Mouse (Mus musculus) brain, embryonic 18.5 days (tissue): ENCODE data around the gene Apold1.

Source experiments
- DNase-seq: peaks from one replicate; pipeline ENCODE4 v3.0.0-alpha.2; 2012; ENCODE audit warnings: low read depth, low spot score

Gene Apold1

DNA sequence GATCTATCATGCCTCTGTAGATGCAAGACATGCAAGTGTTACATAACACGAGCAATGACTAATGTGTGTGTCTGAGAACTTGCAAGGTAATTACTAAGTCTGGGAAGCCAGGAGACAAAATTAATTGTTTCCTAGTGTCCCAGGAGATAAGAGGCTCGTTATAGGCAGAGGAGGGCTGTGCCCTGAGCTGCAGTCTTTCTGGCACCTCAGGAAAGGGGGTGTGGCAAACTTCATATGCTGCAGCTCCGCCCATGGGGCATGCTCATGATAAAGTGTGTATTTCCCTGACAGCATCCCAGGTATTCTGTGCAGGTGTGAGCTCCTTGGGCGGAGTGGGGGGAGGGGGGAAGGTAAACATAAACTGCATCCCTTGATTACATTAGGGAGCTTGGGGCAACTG is 9.4 kb upstream of the Apold1 start:
- DNase-seq, result no peak

DNA sequence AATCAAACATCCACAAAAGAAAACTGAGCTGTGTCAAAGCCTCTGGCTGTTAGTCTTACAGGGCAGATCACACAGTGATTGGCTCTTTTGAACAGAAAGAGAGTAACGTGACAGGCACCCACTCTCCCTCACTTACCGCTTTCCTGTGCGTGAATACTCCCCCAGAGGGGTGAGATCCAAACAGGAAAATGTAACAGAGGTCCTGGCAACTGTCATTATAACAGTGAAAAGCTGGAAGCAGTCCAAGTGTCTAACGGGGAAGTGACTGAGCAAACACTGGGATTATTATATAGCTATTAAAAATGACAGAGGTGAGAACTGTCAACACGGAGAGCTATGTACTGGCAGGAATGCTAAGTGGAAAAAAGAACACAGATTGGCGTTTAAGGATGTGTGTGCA is 4.9 kb upstream of the Apold1 start:
- no peak for DNase-seq

DNA sequence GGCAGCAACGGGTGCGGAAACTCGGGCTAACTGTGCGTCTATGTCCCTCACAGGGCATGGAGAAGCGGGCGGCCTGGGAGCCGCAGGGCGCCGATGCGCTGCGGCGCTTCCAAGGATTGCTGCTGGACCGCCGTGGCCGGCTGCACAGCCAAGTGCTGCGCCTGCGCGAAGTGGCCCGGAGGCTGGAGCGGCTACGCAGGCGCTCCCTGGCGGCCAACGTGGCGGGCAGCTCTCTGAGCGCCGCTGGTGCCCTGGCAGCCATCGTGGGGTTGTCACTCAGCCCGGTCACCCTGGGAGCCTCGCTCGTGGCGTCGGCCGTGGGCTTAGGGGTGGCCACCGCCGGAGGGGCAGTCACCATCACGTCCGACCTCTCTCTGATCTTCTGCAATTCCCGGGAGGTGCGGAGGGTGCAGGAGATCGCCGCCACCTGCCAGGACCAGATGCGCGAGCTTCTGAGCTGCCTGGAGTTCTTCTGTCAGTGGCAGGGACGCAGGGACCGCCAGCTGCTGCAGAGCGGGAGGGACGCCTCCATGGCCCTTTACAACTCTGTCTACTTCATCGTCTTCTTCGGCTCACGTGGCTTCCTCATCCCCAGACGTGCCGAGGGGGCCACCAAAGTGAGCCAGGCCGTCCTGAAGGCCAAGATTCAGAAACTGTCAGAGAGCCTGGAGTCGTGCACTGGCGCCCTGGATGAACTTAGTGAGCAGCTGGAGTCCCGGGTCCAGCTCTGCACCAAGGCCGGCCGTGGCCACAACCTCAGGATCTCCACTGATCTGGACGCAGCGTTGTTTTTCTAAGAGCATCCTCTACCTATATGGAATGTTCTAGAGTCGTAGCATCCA is 2.2 kb downstream of the Apold1 start:
- DNase-seq, result no peak

DNA sequence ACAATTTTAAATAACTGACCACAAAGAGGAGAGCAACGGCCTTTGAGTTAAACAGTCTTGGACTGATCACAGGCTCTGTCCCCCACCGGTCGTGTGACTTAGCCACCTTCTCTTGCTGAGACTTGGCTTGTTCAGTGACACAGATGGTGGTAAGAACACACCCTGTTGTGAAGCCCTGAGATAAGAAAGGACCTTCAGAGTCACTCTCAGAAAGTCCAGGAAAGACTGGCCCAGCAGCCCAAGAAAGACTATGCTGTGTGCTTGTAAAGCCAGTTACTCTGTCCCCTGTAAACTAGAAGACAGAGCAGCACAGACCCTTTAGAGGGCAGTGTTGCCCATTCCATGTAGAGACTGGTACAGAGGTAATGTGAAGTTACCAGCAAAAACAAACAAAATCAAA is 3.2 kb downstream of the Apold1 start:
- DNase-seq, result no peak

DNA sequence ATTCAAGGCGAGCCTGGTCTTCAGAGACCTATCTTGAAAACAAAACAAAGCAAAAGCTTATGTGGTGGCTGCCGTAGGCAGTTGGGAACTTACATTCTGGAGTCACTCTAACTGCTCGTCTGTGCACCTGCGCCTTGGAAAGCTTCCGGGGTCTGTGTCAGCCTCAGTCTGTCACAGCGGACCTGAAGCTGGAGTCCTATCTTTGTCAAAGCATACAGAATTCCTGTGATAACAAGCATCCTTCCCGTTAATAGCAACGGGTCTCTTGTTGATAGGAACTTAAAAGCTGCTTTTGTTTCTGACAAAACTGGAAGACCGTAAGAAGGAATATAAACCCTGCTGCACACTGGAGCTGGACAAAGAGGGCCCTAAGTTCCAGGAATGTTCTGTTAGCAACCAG is 6.9 kb downstream of the Apold1 start:
- no peak for DNase-seq

DNA sequence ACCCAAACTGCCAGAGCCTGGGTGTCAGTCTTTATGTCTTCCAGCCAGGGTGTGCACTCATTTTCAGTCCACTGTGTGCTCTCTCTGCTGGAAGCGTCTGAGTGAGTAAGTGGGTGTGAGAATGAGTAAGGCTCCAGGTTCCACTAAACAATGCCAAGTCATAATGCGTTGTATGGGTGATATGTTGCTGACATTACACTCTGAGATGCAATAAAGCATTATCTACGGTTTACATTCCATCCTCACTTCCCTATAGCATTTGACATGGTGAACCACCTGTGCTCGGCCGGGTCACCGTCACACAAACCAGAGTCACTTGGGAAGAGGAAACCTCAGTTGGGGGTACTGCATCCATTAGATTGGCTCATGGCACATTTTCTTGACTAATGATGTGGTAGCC is 9.2 kb downstream of the Apold1 start:
- no peak for DNase-seq

DNA sequence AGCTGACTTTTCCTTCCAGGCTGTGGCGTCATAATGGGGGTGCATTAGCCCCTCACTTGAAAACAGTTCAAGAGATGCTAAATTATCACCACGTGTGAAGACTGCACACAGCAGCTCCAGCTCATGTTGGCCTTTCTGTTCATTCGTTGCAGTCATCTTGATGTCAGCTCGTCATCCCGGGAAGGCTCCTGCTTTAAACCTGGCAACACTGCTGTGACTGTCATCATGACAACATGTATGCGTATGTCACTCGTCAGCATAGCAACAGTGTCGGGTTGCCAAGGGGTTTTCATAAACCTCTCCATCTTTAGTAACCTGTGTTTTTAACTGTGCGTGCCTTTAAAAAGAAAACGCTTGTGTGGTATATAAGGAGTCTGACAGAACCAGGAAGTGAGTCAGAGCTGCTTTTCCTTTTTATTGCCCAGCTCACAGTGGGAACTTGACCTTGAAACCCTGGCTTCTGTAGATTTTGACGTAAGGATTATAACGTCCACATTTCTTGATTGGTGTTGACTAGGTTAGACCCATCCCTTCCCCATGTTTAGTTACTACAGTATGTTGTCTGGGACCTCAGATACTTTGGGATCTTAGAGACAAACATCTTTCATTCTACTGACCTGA is 12.6 kb downstream of the Apold1 start:
- DNase-seq, result no peak

DNA sequence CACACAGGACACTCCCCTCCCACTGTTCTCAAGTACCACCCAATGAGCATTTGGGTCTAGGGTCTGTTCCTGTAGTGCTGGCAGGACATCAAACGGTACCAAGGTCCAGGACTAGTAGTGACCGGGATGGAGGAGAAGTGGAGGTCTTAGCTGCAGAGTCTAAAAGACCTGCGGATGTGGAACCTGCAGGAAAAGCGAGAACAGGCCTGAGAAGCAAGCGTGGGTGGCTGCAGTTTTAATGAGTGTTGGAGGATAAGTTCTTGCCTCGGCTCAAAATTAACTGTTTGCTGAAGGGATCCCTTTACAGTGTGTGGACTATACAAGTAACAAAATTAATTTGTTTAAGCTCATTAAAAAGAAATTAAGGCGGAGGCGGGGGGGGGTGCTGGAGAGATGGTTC is 13.5 kb downstream of the Apold1 start:
- DNase-seq, result no peak

DNA sequence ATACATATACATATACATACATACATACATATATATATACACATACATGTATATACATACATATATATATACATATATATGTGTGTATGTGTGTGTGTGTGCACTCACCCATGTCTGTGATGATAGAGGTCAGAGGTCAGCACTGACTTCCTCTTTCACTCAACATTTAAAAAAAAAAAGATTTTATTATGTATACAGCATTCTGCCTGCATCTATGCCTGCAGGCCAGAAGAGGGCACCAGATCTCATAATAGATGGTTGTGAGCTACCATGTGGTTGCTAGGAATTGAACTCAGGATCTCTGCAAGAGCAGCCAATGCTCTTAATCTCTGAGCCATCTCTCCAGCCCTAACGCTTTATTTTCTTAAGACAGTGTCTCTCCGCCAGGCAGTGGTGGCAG is 15.4 kb downstream of the Apold1 start:
- no peak for DNase-seq

DNA sequence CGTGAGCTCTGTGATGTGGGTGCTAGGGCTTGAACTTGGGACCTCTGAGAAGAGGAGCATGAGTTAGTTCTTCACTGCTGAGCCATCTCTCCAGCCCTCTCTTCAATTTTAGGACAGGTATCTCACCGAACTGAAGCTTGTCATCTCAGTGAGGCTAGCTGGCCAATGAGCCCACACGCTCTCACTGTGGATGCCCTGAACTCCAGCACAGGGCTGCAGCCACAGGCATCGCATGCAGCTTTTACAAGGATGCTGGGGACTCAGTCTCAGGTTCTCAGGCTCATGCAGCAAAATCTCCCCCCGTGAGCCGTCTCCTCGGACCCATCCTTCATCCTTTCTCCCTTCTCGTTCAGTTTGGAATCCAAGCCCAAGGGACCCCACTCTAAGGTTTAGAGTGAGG is 16.6 kb downstream of the Apold1 start:
- no peak for DNase-seq

DNA sequence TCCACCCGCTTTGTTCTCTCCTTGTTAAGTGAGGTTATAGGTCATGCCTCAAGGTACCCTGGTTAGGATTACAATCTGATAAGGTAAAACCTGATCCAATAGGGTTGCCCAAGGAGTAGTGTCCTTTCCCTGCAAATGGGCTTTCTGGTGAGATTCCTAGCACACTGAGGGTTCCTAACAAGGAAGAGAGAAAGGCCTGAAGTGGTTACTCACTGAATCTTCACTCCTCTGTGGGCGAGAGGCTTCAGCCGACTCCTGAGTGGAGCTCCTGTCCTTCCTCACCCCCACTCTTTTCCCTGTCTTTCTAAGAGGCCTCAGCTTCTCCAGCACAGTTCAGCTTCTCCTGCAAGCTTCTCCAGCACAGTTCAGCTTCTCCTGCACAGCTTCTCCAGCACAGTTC is 17.3 kb downstream of the Apold1 start:
- DNase-seq, result no peak

DNA sequence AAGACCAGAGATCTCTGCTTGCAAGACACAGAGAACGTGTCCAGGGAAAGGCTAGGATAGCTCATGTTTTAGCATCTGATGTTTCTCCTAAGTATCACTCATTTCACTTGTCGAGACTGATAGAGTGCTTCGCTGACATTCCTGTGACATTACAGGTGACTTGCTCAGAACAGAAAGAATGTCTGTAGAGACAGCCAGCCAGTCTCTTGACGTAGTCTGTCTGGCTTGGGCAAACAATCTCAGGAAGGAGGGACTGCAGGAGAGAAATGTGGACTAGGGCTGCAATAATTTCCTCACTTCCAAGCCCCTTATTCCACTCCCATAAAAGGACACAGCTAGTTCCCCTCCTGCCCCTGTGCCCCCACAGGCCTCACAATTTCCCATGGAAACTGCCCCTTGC is 18.8 kb downstream of the Apold1 start:
- no peak for DNase-seq

DNA sequence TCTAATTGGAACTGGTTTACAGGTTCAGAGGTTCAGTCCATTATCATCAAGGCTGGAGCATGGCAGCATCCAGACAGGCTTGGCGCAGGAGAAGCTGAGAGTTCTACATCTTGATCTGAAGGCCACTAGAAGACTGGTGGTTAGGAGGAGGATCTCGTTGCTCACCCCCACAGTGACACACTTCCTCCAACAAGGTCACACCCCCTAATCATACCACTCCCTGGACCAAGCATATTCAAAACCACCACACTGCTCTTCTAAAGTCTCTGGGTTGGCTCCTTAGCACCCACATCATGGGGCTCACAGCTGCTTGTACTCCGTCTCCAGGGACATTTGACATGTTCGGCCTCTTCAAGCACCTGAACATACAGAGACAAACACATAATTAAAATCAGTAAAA is 20.5 kb downstream of the Apold1 start:
- no peak for DNase-seq

DNA sequence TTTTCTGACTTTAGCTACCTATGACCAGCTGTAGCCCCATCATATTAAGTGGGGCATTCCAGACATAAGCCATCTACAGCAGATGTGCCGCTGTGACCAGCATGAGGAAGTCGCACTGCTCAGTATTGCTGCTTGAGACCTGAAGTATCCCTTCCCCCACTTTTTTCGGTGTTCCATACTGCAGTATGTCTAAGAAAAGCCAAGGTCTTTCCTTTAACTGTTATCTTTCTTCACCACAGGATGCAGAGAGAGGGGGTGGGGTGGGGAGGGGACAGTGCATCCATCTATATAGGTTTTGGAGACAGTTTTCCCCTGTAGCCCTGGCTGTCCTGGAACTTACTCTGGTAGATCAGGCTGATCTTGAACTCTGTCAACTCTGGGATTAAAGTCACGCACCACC is 24.9 kb downstream of the Apold1 start:
- no peak for DNase-seq

DNA sequence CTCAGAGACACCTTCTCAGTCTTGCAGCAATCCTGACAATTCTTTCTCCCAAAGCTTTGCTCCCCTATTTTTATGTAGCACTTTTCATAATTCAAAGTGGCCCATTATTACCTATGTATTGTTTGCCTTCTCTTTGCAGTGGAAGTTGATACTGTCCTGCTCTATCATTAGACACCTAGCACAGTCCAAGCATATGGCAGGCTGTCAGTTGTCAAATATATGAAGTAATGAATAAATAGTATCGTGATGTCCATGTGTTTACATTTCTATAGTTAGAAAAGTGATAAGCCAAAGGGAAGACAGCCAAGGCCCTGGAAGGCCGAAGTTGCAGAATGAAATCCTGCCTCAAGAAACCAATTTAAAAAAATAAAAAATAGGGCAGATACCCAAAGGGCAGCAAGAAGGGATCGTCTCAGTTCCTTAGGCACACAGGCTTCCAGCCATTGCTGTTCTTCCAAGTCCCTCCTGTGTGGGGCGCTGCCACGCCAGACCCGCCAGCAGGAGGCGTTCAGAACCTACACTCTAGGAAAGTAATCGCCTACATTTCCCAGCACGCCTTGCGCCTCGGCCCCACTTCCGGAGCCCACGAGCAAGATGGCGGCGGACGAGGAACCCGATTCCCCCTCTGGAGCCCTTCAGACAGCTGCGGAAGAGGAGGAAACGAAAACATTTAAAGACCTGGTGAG is 29.7 kb downstream of the Apold1 start, which contains the start of gene Ddx47:
Ddx47 (plus strand) TSS at position 565 of the 686 bp plus-strand sequence.
- DNase-seq, result peak; percentile 83

DNA sequence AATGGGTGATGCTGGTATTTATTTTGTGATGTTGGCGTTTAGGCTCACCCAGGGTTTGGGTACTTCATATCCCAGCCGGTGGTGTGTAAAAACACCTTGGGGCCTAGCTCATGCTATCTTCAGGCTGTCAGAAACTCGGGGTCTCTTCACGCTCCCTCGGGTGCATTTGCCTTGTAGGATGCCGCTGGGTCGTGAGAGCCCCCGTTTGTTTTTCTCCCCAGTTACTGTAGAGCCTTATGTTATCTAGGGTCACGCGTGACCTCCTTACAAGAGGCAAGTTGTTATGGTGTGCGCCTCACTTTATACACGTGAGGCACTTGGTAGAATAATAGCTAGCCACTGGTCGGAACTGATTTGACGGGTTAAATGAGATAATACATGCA is 30.2 kb downstream of the Apold1 start:
- no peak for DNase-seq

DNA sequence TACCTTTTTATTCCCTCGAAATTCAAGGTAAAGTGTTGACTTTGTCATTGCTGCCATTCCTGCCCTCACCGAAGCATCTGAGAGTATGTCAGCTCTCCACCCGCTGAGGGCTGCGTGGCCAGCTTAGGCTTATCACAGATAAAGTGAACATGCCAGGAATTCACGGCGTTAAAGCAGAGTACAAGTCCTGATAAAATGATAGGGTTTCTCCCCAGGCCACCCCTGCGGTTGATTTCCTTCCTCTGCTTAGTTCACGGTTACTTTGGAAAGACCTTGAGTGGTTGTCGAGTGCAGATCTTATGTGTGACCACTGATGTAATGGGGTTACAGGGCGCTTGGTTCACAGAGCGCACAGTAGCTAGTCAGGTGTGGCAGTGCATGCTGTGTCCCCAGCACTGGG is 35.7 kb downstream of the Apold1 start:
- no peak for DNase-seq

DNA sequence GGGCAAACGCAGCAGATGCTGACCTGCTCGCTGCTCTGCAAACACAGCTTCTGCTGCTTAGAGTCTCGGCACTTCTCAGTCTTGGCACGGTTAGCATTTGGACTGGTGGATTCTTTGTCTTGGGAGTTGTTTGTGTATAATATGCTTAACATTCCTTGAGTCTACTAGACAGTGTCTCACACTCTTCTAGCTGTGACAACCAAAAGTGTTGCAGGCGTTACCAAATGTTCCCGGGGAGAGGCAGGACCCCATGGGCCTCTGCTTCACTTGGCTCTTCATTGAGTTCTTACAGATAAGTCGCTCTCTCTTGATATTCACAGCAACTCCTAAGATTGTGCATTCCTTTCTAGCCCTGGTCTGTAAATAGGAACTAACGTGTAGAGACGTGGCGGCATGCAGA is 38.0 kb downstream of the Apold1 start:
- no peak for DNase-seq

DNA sequence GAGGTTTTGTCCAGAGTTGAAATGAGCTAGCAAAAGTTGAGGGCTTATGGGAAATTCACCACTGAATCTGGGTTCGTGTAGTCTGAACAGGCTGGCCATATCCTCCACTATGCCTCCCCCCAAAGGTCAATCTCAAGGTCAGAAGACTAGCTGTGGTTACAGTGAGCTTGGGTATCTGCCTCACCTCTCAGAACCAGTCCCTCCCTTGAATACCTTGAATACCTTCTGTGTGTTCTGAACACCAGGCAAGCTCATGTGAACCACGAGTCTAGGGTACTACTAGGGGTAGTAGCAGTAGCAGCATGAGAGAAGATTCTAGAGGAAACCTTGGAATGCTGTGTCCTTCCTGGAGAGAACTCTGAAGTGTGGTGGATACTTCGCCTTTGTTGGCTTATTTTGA is 40.1 kb downstream of the Apold1 start:
- no peak for DNase-seq

DNA sequence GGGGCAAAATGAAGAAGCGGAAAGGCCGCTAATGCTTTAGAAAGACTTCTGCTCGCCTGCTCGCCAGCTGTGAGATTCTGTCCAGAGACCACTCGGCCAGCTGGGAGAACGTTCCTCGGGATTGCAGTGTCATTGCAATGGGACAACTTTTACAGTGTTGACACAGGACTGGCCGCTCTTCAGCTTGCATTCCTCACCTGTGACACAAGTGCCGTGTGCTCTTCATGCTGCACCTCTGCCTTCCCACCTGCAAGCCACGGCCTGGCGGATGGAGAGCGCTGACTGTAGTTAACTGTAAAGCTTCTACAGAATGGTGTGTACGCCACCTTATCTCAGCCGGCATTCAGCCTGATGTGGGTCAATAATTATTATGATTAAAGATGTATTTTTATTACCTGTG is 41.9 kb downstream of the Apold1 start:
- DNase-seq, result no peak

DNA sequence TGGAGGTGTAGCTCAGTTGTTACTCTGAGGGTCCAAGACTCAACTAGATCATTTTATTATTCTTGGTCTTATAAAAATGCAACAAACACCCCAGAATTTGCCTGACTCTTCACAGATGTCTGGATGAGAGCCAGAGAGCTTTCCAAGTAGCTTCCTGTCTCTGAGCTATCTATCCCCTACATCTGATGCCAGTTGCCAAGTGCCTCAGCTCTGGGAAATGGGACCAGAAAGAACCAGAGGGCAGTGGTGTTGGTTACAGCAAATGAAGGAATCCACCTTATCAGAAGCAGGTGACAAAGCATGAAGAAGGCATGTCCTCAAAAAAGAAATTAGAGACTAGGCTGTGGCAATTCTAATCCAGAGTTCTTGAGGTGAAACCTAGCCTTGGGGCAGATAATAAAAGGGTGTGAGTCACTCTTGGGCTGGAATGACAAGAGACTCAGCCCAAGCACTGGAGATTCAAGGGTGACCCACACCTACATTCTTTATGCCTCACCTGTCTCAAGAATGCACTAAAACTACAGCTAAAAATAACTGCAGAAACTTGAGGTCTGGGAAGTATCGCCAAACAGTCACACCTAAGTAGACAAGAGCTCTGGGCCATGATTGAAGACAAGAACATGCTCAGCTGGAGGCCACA is 43.4 kb downstream of the Apold1 start:
- DNase-seq, result no peak

DNA sequence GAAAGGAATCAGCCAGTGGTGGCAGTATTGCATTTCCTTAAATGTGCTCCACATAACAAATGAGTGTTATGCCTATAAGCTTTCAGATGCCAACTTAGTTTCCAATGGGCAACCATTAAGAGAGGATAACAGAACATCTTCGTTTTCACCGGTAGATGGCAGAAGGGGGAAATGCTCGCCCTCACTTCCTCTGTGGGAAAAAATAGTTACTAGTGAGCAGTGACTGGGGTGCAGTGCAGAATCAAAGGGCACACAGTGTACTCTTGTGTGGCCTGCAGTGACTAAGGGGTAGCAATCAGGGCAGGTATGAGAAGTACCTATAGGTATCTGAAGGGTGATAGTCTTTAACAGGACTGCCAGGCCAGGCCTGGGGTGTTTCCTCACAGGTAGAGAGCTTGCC is 44.7 kb downstream of the Apold1 start:
- peak; percentile 32 for DNase-seq
